Mouse (Mus musculus) brown adipose tissue, adult 24 weeks (tissue): ENCODE results near the gene Dstyk. TPM values are rescaled to one million over a fixed set of nuclear protein-coding genes. Genes with fewer than 3 reads are reported as not detected.

ENCODE experiments used
- H3K27ac ChIP-seq: fragments of 200-500 bp; replicated peaks from 2 replicates; pipeline ENCODE4 v1.5.1; 2012; ENCODE audit warnings: low read depth, mild to moderate bottlenecking, low read length
- H3K4me1 ChIP-seq: fragments of 200-500 bp; 2 replicates; pipeline ENCODE4 v1.6.1; 2012; ENCODE audit warnings: low read length, mixed read lengths; ENCODE audit not compliant: control insufficient read depth, insufficient read depth, insufficient read length
- H3K4me3 ChIP-seq: fragments of 200-500 bp; 2 replicates; pipeline ENCODE4 v1.5.1; 2012; ENCODE audit warnings: low read depth, mild to moderate bottlenecking, low read length, moderate library complexity; ENCODE audit not compliant: insufficient read depth
- polyA plus RNA-seq: library from polyadenylated mRNA; stranded (reverse); fragments of >200 nt; gene quantifications from 2 replicates; pipeline ENCODE4 v1.2.4, GENCODE M21; 2012; ENCODE audit not compliant: missing spikeins, insufficient read depth, insufficient read length

Gene Dstyk
- polyA plus RNA-seq, 1 experiment, result 7.7 TPM

GRCm38 (mm10) chr1:132410657-132411056, 6.7 kb upstream of the Dstyk start:
- Histone ChIP-seq H3K27ac (no peak overlapping the region), H3K4me1 (no peaks in the 10 kb centered on the region), H3K4me3 (no peak overlapping the region)

DNA sequence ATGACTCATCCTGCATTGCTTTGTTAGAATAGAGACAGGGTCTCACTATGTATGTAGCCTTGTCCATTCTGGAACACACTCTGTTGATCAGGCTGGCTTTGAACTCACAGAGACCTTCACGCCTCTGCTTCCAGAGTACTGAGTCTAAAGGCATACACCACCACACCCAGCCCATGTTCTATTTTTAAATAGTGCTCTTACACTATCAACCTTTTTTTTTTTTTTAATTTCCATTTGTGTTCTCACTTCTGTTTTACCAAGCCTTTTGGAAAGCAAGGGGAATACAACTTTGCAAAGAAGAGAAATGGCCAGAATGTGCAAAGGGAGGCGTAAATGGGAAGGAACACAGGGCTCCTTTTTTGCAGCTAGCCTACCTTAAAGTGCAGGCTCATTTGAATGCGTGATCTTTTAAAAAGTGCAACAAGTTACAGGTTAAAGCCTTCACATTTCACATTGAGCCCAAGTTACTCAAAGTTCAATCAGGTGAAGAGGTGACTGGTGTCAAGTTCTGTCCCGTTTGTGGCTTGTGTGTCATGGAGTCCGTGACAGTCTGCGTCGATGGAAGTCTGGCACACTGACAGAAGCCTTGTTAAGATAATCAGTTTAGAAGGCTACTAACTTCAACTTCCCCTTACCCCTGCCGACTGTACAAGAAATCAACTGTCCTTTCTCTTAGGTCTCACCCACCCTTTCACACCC, 962 bp upstream of the Dstyk start:
- peak overlapping the region; percentile 6; the same call in 1 of the 2 replicates for H3K4me3 ChIP-seq
- H3K27ac ChIP-seq, result peak overlapping the region; percentile 17

DNA sequence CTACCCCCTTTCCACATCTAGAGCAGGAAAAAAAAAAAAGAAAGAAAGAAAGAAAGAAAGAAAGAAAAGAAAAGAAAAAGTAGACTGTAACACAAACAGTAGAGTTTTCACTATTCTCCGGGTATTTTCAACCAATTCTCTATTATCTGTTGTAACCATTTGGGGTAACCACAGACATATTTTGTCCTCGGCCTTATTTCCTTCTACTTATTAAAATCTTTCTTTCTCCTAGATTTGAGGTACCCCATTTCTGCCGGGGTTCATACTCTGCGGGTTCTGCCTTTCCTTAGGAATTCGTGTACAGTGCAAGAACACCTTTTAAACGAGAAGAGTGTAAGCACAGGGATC, 438 bp upstream of the Dstyk start:
- H3K27ac ChIP-seq, result peak overlapping the region; percentile 46
- peaks cover 3% of the 10 kb centered on the region; the same call in 1 of the 2 replicates for H3K4me1 ChIP-seq
- H3K4me3 ChIP-seq, result peak overlapping the region; percentile 75

More for the DNA sequence above, 962 bp upstream of the Dstyk start:
- H3K4me1 ChIP-seq, result peaks cover 3% of the 10 kb centered on the region; the same call in 1 of the 2 replicates

DNA sequence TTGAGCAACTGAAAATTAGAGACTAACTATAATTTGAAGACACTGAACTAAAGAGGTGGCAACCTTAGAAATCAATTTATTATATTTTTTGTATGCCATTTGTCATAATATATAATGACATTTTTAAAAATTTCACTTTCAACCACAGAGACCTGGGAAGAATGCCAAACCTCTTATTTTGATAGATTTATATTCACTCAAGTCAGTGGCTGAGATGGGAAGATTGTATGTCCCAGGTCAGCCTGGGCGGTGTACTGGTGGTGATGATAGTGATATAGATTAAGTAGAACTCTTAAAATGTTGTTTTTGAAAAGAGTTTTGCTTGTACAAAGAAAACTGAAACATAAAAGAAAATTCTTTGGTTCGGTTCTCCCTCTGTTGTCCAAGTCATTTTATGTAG, 2.9 kb downstream of the Dstyk start:
- Histone ChIP-seq H3K4me3 (no peak overlapping the region), H3K27ac (no peak overlapping the region), H3K4me1 (peaks cover 9% of the 10 kb centered on the region; the same call in 1 of the 2 replicates)

DNA sequence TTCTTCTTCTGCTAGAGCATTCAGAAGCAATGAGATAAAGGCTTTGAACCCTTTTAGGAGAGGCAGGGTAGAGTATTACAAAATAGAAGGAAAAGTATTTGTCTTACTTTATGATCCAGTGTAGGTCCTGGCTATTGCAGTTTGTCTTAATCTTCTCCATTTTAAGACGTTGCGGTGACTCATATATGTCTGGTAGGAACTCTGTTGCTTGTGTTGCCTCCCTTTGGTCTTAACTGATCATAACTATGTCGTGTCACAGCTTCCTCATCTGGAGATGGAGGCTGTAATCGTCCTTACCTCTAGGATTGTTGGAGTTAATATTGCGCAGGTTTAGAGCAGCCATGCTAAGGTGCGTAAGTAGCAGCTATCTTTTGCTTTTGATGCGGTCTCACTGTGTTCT, 3.3 kb downstream of the Dstyk start:
- Histone ChIP-seq H3K4me1 (peaks cover 9% of the 10 kb centered on the region; the same call in 1 of the 2 replicates), H3K27ac (no peak overlapping the region), H3K4me3 (no peak overlapping the region)

GRCm38 (mm10) chr1:132422912-132423696, 5.7 kb downstream of the Dstyk start:
- no peak overlapping the region for H3K27ac ChIP-seq
- no peak overlapping the region for H3K4me3 ChIP-seq
- peaks cover 6% of the 10 kb centered on the region; the same call in 1 of the 2 replicates for H3K4me1 ChIP-seq

DNA sequence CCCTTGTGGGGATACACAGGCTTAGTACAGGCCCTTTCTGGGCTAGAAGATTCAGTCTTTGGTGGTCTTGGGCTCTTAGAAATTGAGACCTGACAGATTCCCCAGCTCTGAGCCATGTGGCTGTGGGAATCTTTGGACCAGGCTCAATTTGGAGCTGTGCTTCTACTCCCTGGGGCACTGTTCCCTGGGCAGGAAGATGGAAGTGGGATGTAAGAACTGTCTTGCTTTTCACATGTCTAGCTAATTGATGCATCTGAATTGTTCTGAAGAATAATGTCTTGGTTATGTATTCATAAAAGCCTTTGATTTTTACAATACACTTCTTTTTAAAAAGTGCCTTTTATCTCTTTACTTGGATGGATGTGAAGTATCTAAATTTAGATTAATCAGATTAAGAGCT, 8.2 kb downstream of the Dstyk start:
- H3K4me3 ChIP-seq, result no peak overlapping the region
- H3K27ac ChIP-seq, result no peak overlapping the region
- peaks cover 6% of the 10 kb centered on the region; the same call in 1 of the 2 replicates for H3K4me1 ChIP-seq

DNA sequence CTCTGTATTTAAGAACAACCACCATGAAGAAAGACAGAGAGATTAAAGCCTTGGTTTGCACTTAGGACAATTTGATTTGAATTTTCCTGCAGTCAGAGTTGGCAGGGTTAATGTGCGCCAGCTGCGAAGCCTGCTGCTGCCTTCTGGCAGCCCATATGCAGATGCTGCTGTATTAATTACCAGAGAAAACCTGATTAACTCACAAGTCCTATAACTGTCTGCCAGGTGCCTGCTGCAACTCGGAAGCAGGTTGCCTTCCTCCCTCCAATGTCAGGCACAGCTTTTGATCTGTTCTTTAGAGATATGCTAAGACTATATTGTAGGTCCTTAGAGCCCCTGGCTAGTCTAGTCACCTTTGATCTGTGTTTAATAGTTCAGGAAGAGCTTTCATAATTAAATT, 13.5 kb downstream of the Dstyk start:
- peaks cover 26% of the 10 kb centered on the region for H3K4me1 ChIP-seq
- no peak overlapping the region for H3K27ac ChIP-seq
- H3K4me3 ChIP-seq, result no peak overlapping the region

DNA sequence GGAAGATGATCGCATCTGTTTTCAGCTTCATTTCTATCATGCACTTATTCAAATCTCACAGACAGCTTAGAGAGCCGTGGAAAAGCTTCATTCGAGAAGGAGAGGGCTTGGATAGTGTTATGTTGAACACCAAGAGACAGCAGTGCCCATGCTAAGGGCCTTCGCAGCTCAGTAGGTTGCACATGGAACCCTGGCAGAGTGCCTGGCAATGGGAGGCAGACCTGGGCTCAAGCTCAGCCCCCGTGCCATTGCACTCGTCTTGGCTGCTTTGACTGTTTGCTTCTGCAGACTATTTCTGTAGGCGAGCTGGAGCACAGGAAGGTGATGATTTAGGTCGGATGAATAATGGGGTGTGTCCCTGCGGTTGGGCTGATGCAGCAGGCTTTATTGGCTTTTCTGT, 14.4 kb downstream of the Dstyk start:
- peaks cover 29% of the 10 kb centered on the region for H3K4me1 ChIP-seq
- no peak overlapping the region for H3K27ac ChIP-seq
- no peak overlapping the region for H3K4me3 ChIP-seq

DNA sequence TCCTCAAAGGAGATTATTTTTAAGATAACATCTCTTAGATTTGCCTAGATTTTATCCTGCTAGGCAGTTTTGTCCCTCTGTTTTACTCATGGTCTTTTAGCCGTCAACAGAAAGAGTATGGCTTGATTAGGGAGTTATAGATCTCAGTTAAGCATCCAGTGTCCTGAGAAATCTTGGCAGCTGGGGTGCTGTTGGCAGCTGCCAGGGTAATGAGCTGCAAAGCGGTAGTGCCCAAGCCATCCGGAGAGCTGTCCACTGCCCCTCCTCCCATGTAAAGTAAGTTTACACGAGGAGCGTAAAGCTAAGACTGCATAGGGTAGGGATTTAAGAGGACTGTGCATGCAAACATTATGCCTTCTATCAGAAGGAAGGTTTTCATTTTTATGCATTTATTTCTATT, 16.0 kb downstream of the Dstyk start:
- H3K4me3 ChIP-seq, result no peak overlapping the region
- no peak overlapping the region for H3K27ac ChIP-seq
- peaks cover 37% of the 10 kb centered on the region for H3K4me1 ChIP-seq

DNA sequence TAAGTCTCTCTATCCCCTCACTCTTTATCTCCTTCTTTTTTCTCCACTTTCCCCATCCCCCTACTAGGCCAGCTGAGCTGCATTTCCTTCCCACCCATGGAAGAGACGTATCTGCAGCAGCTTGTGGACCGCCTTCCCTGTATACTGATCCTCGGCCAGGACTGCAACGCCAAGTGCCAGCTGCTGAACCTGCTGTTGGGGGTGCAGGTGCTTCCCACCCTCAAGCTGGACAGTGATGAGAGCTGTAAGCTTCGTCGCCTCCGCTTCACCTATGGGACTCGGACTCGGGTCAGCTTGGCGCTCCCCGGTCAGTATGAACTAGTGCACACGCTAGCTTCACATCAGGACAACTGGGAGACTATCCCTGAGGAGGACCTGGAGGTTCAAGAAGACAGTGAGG, 16.7 kb downstream of the Dstyk start:
- Histone ChIP-seq H3K4me1 (peaks cover 38% of the 10 kb centered on the region), H3K4me3 (no peak overlapping the region), H3K27ac (0 out of 2 replicates have a peak overlapping the region, but pooled peaks have one; percentile 12)

DNA sequence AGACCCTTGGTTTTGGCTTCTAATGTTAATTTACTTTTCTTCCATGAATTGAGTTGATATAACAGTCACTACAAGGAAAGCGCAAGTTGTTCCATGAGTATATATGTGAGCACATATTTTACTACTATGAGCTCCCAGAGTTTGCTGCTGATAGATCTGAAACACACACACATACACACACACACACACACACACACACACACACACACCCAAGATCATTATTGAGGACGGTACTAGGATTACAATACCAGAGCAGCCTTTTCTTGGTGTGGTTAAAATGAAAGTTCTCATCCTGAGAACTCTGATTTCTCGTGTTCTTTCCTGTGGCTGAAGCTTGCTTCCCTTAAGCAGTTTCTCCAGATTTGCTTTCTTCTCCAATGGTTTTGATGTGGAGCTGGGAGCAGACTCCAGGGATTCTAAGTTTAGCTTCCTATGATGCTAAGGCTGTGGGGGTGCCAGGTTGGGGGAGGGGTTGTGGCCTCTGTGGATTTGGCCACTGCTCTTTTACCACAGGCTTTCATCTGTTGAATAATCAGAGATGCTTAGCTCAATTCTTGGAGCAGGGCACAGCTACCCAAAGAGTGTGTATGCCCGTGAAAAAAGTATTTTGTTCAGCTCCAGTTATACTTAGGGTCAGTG, 19.1 kb downstream of the Dstyk start:
- no peak overlapping the region for H3K4me3 ChIP-seq
- H3K4me1 ChIP-seq, result peaks cover 34% of the 10 kb centered on the region
- H3K27ac ChIP-seq, result peak overlapping the region; percentile 95

GRCm38 (mm10) chr1:132436960-132437359, 19.6 kb downstream of the Dstyk start:
- Histone ChIP-seq H3K4me3 (no peak overlapping the region), H3K27ac (peak overlapping the region; percentile 95), H3K4me1 (peaks cover 29% of the 10 kb centered on the region)

GRCm38 (mm10) chr1:132437389-132437788, 20.0 kb downstream of the Dstyk start:
- Histone ChIP-seq H3K4me3 (no peak overlapping the region), H3K27ac (peak overlapping the region; percentile 74), H3K4me1 (peaks cover 27% of the 10 kb centered on the region)

GRCm38 (mm10) chr1:132440896-132441435, 23.6 kb downstream of the Dstyk start:
- Histone ChIP-seq H3K27ac (no peak overlapping the region), H3K4me3 (no peak overlapping the region), H3K4me1 (peaks cover 10% of the 10 kb centered on the region)
